Mouse (Mus musculus) CH12F3 (cell line): ENCODE measurements around the gene Ksr2.

Source experiments
- in situ Hi-C: fragments of 300-500 bp; cut with MboI; formaldehyde crosslinking; loops from 2 replicates; pipeline ENCODE4 v1.14.3; 2020; ENCODE audit warnings: low sequenced_read_pairs

Ksr2 gene

DNA sequence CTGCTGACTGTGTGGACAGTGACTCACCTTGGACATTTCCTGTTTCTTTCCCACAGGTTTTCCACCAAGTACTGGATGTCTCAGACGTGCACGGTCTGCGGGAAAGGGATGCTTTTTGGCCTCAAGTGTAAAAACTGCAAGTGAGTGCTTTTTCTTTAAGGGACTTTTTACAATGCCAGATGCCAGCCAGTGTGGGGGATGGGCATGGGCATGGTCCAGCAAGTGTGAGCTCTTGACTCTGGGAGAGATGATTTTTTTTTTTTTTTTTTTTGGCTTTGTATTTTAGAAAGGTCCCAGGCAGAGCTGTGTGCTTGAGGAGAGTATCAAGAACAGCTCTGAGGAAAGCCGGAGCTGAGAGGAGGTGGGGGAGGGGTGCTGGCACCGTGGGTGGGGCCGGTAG is 257.6 kb downstream of the Ksr2 start:
- in situ Hi-C loops = no loop called here

DNA sequence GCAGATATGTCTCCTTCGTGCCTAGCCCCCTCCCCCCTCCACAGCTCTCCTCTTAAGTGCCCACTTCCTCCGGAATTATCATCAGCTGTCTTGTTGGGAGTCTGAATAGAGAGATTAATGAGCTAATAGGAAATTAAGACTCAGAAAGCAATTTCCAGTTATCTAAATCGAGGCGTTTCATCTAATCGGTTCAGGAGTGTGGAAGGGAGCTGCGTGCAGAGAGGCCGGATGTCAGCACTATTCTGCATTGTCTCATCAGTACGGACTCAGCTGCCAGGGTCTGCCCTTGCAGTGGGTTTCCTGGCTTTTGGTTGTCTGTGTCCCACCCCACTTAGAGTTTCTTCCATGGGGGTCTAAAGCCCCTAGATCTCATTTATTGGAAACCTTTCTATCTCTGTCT is 262.0 kb downstream of the Ksr2 start:
- in situ Hi-C loops = no loop called here

DNA sequence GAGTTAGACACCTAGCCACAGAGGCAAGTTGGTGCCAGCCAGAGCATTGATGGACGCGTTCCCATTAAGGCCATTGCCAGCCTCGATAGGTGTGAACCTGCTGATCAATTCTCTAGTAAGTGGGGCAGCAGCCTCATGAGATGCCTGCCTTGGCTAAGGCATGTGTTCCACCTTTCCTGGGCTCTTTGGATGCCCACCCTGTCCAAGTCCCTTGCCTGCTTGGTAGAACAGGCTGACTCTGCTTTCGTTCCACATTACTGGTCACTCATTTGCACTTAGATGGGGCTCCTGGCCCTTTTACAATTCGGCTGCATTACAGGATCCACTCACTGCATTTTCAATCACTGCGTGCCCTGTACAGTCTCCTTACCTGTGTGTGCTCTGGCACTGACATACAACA is 263.4 kb downstream of the Ksr2 start:
- in situ Hi-C loops = no loop called here

DNA sequence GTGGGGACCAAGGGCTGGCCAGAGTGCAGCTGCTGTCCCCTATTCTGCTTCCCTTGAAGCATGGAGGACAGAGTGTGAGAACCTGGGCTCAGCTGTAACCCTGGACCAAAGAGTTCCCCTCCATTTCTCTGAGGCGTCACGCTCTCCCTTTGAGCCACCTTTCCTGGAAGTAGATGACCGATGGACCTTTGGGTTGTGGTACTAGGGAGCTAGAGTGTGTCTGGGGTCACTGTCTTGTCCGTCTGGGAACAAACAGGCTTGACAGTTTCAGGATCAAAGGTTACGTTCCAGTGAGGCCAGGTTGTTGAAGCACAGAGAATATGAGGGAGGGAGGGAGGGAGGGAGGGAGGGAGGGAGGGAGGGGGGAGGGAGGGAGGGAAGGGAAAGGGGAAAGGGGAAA is 264.6 kb downstream of the Ksr2 start:
- in situ Hi-C loops = no loop called here

DNA sequence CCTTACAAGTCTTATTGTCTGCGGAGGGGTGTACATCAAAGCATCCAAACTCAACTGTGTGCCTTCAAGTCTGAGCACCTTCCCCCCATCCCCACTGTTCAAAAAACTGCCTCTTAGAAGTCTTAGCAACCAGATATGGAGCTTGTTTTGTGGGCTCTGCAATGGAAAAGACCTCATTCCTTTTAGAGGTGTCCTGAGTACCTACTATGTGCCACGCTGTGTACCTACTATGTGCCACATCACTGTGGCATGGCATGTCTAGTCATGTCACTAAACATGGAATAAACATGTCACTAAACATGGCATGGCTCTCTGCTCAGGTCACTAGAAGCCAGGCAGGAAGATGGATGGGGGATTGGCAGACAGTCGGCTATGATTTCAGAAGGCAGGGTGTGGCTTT is 268.4 kb downstream of the Ksr2 start:
- in situ Hi-C loops = no loop called here

DNA sequence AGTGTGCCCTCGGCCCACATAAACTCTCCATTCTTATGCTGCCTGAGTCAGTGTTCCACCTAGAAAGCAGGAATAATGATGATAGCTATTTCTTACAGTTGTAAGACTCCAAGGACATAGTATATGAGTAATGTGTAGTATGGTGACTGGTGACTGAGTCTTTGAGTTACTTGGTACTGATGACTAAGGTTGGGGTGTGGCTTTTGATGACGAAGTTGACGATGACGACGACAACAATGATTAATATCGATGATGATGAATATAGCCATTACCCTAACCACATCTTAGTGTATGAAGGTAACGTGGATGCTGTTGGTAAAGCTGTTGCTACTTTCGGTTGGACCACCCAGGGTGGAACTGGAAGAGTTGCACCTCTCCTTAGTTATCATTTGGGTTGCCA is 270.7 kb downstream of the Ksr2 start:
- in situ Hi-C loops = no loop called here

DNA sequence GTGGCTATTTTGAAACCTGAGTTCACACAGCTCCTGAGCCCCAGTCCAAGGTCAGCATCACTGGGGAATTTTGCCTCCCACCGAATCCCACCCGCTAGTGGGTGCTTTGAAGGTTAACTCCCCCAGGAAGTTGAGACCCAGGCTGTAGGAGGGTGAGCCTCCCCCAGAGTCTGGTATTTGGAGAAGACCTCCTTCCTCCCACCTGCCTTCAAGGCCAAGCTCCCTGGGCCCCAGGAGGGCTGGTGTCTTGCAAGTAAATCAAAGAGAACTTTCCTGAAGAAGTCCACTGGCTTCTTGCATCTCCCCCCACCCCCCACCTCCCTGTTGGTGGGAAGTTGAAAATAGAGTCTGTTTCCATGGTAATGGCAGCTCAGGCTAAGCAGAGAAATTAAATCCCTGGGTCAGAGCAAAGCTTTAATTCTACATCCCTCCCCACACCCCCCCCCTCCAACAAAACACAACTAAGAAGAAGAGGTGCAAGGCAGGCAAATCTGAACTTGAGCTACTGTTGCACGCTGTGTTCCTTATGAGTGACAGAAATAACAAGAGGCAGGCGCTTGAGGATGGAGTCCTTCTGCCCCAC is 274.1 kb downstream of the Ksr2 start:
- in situ Hi-C loops = no loop called here

DNA sequence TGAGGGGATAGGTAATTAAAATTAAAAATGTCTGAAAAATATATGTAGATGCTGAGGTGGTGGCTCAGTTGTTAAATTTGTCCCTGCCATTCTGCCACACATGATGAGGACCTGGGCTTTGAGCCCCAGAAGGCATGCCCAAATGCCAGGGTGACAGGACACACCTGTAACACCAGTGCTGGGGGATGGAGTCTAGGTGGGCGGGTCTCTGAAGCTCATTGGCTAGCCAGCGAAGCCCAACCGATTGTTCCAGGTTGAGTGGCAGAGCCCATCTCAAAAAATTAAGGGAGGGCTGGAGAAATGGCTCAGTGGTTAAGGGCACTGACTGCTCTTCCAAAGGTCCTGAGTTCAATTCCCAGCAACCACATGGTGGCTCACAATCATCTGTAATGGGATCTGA is 274.9 kb downstream of the Ksr2 start:
- in situ Hi-C loops = no loop called here

DNA sequence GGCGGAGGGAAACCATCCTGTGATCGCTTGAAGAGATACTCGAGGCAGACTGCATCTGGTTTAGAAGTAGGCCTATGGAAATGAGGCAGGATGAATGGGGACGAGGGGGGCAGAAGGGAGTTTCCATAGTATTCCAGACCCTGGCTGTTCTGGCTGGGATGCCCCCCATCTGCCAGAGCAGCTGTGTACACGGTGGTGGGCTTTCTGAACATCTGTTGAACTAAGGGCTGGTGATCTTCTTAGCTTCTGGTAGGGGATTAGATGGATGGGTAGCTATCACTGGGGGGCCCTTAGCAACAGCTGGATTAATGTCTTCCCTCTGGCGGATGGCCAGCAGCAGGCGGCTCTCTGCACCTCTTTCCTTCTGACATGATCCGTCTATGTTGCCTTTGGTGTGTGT is 276.0 kb downstream of the Ksr2 start:
- in situ Hi-C loops = no loop called here

DNA sequence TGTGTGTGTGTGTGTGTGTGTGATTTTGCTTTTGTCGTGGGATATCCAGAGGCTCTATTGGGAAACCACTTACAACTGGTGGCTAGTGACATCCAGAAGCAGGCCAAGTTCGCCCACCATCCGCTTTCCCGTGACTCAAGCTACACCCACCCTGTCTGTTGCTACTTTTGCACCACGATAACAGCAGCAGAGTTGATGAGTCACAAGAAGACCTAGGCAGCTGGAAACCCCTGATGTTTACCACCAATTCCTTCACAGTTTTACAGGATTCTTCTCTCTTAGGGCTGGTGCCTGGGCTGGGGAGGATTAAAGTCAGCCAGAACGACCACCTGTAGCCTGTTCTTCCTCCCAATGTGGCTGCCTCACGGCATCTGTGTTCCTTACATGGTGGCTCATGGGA is 277.5 kb downstream of the Ksr2 start:
- in situ Hi-C loops = no loop called here

DNA sequence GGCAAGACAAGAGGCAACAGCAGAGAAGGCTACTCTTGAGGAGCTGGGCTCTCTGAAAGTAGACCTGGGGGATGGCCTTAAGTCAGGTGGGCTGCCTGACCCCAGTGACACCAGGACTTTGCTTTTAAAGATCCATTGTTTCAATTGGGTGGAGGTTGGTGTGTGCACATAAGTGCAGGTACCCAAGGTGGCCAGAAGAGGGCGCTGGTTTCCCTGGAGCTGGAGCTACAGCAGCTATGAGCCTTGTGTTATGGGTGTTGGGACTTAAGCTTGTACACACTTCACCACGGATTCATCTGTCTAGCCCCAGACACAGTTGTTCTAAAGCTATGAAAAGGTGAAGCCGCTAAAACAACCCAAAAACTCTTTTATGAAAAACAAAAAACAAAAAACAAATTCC is 279.8 kb downstream of the Ksr2 start:
- in situ Hi-C loops = no loop called here

DNA sequence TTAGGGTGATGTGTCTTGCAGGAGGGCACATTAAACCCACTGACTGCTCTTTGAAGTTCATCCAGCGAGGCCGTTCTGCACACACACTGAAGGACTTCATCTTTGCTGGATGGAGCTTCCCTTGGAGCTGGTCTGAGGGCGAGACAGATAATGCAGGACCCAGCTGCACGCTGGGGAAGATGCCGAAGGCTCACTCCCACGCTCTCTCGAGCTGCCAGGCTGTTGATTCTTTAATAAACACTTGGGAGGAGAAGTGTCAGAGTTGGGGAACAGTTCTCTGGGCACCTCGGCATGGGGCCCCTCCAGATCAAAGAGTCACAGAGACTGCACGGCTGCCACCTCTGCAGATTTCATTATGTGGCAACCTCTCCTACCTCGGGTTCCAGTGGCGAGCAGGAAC is 280.8 kb downstream of the Ksr2 start:
- in situ Hi-C loops = no loop called here

DNA sequence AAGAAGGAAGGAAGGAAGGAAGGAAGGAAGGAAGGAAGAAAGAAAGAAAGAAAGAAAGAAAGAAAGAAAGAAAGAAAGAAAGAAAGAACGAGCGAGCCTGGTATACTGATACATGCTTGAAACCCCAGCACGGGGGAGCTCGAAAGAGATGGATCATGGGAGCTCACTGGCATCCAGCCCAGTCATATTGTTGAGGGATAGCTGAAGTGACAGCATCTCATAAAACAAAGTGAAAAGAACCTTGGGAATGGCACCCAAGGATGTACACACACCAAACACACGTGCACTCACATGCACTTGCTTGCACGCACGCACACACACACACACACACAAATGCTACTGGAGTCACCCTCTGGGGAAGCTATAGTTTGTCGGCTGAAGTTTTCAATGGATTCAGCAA is 282.6 kb downstream of the Ksr2 start:
- in situ Hi-C loops = no loop called here

DNA sequence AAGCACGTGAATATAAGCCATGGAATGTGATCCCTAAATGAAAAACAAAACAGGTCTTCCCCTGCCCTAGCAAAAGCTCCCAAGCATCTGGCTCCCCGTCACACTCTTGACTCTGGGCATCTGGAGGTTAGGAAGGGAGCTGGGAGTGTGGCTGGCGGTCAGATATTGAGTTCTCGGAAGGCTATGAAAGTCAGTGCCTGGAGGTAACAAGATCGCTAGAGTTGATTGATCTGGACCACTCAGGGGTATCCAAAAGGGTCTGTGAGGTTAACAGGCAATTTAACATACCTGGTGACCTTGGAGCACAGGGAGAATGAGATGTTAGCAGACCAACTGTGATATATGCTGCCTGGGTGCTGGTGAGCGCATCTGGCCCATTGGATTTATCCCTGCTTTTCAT is 283.8 kb downstream of the Ksr2 start:
- in situ Hi-C loops = no loop called here

DNA sequence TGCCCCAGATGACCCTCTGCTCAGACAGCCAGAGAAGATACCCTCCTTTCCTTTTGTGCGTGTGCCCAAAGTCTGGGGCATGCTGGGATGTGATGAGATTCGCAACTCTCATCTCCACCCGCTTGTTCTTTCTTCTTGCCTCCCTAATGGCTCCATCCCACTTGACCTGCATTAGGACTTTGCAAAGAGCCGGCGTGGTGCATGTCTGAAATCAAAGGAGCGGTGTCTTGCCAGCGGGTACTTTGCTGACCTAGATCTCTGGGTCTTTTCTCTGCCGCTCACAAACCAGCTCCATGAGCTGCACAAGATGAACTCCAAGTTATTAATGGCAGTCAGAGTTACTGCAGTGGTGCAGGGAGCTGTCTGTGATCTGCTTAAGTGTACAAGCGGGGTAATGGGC is 290.6 kb downstream of the Ksr2 start:
- in situ Hi-C loops = no loop called here

DNA sequence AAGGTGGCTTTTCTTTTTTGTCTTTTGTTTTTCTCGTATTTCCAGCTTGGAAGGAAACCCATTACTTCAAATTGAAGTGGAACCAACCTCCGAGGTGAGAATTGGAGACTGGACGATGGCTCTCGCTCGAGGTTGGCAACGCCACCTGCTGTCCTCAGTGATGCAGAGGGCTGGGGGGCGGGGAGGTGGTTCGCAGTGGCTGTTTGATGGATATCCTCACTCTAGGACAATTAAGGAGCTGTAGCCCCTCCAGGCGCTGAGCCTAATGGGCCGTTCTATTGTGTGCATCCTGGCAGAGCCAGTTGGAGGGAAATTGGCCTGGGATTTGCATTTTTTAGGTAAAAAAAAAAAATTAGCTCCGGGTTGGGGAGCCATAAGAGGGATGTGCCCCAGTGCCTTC is 292.8 kb downstream of the Ksr2 start:
- in situ Hi-C loops = no loop called here

DNA sequence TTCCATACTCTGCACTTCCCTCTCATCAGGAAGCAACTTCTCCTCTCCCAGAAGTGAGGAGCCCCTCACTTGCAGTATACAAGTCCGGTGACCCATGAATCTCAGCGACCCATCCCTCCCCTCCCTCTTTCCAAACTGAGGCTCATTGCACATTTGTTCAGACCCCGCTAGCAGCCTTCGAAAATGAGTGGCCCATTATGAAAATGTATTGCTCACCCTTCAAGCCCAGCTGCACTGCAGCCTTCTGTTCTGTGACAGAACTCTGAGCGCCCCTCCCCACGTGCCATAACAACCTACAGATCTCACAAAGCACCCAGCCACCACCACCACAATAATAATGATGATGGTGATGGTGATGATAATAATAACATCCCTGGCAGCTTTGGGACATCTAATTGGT is 295.5 kb downstream of the Ksr2 start:
- in situ Hi-C loops = no loop called here

DNA sequence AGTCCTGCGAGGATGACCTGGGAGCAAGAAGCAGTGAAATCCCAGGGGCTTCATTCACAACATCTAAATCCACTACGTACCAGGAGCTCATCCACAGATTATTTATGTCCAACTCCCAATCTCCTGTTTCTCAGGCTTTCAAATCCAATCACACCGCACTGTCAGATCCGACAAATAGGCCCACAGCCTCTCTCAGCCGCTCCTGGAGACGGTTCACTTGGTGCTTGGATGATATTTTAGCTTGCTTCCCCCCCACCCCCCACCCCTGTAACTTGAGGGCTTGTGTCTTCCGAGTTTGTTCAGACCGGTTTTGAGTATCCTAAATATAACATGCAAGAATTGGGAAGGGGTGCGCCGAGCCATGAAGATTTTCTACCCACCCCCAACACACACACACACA is 297.8 kb downstream of the Ksr2 start:
- in situ Hi-C loops = no loop called here

DNA sequence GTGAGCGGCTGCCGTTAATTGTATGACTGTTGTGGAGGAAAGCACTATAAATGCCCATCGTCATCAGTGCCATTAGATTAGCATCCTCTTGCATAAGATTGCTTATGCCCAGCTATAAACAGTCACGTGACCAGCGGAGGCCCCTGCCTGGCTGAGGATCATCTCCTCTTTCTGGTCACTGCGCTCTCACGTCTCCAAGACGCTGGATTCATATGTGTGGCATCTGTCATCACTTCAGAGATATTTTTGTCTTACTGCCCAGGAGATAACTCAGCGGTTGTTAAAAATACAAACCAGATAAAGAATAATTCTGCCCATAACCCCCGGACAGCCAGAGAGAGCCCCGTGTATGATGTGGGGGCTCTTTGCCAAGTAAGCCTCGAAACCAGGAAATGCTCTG is 298.4 kb downstream of the Ksr2 start:
- in situ Hi-C loops = no loop called here

DNA sequence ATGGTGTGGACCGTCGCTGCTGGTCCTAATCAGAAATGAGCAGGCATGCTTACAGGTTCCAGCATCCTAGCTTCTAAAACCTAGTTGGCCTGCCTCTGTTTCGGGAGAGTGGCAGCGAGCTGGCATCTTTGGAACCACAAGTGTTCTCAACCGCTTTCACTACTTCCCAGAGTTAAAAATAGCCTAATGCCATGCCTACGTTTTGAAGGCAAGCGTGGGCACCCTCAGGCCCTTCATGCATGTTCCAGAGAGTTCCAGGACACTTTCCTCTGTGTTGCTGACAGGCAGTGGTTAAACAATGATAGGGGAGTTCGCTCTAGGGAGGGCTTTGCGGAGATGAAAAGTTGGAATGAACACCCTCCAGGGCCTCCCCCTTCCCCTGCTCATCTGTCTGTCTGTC is 303.3 kb downstream of the Ksr2 start:
- in situ Hi-C loops = no loop called here

DNA sequence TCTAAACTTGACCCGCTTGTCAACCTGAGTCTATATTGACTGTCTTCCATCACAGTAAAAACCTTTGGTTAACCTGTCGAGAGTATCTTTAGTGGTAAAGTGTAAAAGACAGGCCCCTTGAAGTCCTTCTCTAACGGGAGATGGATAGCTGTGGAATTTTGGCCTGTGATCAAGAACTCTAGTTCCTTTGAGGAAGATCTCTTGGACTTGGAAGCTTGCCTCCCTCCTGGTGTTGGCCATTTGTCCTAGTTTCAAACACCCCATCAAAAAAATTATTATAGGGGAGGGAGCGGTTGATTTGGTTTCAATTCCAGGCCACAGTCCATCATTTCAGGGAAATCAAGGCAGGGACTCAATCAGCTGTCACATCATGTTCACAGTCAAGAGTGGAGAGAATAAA is 309.5 kb downstream of the Ksr2 start:
- in situ Hi-C loops = no loop called here

DNA sequence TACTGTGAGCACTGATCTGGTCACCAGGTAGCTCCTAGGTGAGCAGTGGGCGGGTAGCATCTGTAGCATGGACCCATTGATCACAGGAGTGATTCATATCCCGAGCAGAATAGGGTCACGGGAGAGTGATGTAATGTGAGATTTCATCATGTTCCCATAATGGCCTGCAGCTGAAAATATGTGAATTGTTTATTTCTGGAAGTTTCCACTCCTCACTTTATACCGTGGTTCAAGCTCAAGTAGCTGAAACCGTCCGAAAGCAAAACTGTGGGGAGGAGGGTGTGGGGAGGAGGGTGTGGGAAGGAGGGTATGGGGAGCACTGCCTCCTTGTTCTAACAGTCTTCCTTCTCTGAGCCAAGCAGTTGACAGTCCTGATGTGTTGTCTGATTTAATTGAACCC is 312.7 kb downstream of the Ksr2 start:
- in situ Hi-C loops = no loop called here

DNA sequence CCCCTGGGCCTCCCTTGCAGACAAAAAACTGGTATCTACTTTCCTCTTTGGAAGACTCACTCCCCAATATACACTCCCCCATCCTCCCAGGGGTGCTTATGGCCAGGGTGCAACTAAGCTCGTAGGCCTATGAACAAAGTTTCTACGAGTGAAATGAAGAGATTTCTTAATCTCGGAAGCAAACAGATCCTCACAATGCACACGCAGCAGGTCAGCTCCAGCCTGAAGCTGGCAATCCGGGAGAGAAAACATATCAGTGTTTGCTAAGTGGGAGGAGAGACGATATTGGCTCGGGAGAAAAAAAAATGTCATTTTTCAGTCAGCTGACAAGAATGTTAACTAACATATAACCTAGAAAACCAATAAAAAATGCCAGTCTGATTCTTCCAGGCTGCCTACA is 313.3 kb downstream of the Ksr2 start:
- in situ Hi-C loops = no loop called here

DNA sequence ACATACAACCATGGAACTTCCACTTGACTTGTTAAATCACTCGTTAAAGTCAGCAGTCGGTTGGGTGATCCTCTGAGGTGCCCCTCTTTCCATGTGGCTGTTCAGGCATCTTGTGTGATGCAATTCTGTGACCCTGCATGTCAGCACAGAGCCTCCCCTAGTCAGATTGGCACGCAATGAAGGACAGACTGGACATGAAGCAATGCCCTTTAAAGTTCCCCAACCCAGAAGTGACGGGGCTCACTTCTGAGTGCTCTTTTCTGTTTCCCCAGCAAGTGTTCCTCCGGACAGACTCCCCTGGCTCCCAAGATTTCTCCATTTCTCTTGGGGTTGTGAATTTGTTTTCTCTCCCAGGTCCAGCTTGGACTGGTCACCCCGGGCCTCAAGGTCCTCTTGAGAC is 317.5 kb downstream of the Ksr2 start:
- in situ Hi-C loops = no loop called here
